8 mouse cellular contexts compared by ENCODE assay signal in genomic region chr1:179517713-179518465, GRCm38 (mm10). TPM values are rescaled to one million over a fixed set of nuclear protein-coding genes. Genes with fewer than 3 reads are reported as not detected.
DNase-seq lines count a peak whose midpoint lies in the region; ATAC-seq and TF ChIP-seq lines count a peak whose summit lies in the region.

Smyd3 (minus strand) TSS chr1:179518041.

- H3K4me1 ChIP-seq in forebrain, embryonic 14.5 days (ENCODE audit: control insufficient read depth, insufficient read depth, low read length) = 0 out of 2 replicates have a peak, but pooled peaks cover 2% of the 10 kb centered on the region
- H3K4me1 ChIP-seq in lung, adult 2 months (ENCODE audit: control insufficient read depth, insufficient read depth, low read length) = 0 out of 2 replicates have a peak, but pooled peaks cover 2% of the 10 kb centered on the region

- peak; percentile 64 for TF ChIP-seq CTCF in lung, adult 2 months (IDR thresholded peaks at IDR 0.05; ENCODE audit: insufficient read depth, low read length)

- no peak within 1 kb of the TSS for H3K27ac ChIP-seq in forebrain, embryonic 14.5 days (ENCODE audit: low read depth, low read length)

- H3K4me3 ChIP-seq in forebrain, embryonic 14.5 days (ENCODE audit: low read depth, low read length) = peak within 1 kb of the TSS; percentile 67
- peak within 1 kb of the TSS; percentile 77 for H3K4me3 ChIP-seq in lung, adult 2 months (replicated peaks; ENCODE audit: extremely low read depth, low read depth, low read length)

- peak within 1 kb of the TSS; percentile 96 for H3K4me2 ChIP-seq in forebrain, embryonic 14.5 days (ENCODE audit: low read length)

- TF ChIP-seq POLR2A in lung, adult 2 months (IDR thresholded peaks at IDR 0.05; ENCODE audit: borderline replicate concordance, extremely low read depth, low read depth, low read length) = peak; percentile 65; the same call in 1 of the 2 replicates

- intact Hi-C loops in heart, postnatal 25 days (cut with DNase I) = no loop called here

- DNase-seq in ES-CJ7 (ENCODE audit: low read depth, low spot score) = peak; percentile 98
- DNase-seq in cerebellum, adult 11 months = peak; percentile 81
- DNase-seq in forebrain, embryonic 14.5 days (ENCODE audit: low spot score) = peak; percentile 92
- DNase-seq in heart, postnatal 25 days (ENCODE audit: low spot score) = peak; percentile 65
- peak; percentile 75 to 91 for DNase-seq in layer of hippocampus, adult 18-20 months (ENCODE audit: low spot score in 2 of 2)
- peak; percentile 76 for DNase-seq in lung, adult 2 months
- DNase-seq in thymus, adult 18-20 months = peak; percentile 73 to 81

- peak within 1 kb of the TSS; percentile 79 for H3K9ac ChIP-seq in forebrain, embryonic 14.5 days (ENCODE audit: low read length)

- 6% methylated on average over 39 of the region's 39 CpGs for WGBS in forebrain, embryonic 14.5 days
- 6% methylated on average over 39 of the region's 39 CpGs for WGBS in lung, adult 2 months

- H3K36me3 ChIP-seq in forebrain, embryonic 14.5 days (ENCODE audit: control insufficient read depth, insufficient read depth, low read length) = no peaks in the 10 kb centered on the region

- H3K27me3 ChIP-seq in forebrain, embryonic 14.5 days (replicated peaks; ENCODE audit: control insufficient read depth, insufficient read depth, low read length) = no peaks in the 10 kb centered on the region

- ATAC-seq in forebrain, embryonic 14.5 days = peak; percentile 91
- ATAC-seq in neutrophil, adult 5-6 weeks (ENCODE audit: extremely low read depth, insufficient number of reproducible peaks, low FRiP score, poor library complexity, severe bottlenecking) = peak; percentile 91

- H3K9me3 ChIP-seq in forebrain, embryonic 14.5 days (replicated peaks; ENCODE audit: control insufficient read depth, low read length) = no peaks in the 10 kb centered on the region

RNA-seq across cellular contexts. Expression of gene Smyd3, which starts in this region (rescaled TPM):
- 18.2 and 26.1 TPM in 2 replicates for polyA plus RNA-seq in forebrain, embryonic 14.5 days (2014; fragmentation: Nextera tagmentation; extraction: Ambion mirVana)
- total RNA-seq in heart, postnatal 25 days (2021) = 1 to 10 TPM; 5.6 to 6.0 TPM
- total RNA-seq in layer of hippocampus, adult 18-20 months (2021) = 10 to 100 TPM; 22.4 TPM
- polyA plus RNA-seq in lung, adult 2 months (2012; rRNA removed) = 2.8 and 4.7 TPM in 2 replicates
- total RNA-seq in neutrophil, adult 5-6 weeks (2017) = 24.8 and 25.5 TPM in 2 replicates
